8 mouse cellular contexts compared by ENCODE assay signal in the genomic region with DNA sequence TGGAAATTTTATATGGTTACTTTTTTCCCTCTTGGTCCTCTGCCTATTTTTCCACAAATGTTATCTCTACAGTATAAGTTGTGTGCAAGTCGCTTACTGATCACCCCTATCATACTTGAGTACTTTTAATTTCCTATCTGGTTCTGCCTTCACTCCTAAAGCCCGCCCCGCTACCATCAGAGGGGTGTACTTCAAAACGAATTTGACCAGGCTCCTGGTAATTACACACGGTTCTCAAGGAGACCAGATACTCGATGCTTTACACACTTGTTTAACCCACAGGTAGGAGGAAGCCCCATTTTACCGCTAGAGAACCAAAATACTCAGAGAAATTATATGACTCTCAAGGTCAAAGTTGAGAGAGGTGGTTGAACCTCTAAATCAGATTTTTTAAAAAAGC. TPM values are rescaled to one million over a fixed set of nuclear protein-coding genes. Genes with fewer than 3 reads are reported as not detected.
DNase-seq lines count a peak whose midpoint lies in the region; ATAC-seq and TF ChIP-seq lines count a peak whose summit lies in the region.

No protein-coding gene starts in this region.

- TF ChIP-seq CTCF in midbrain, postnatal 0 days (IDR thresholded peaks at IDR 0.05) = no peak

- H3K27ac ChIP-seq in kidney, embryonic 15.5 days = peak overlapping the region; percentile 74; the same call in 1 of the 2 replicates
- H3K27ac ChIP-seq in embryonic facial prominence, embryonic 11.5 days (replicated peaks; ENCODE audit: low read depth, low read length) = no peak overlapping the region
- H3K27ac ChIP-seq in intestine, embryonic 16.5 days (ENCODE audit: low read length) = peak overlapping the region; percentile 26; the same call in 1 of the 2 replicates
- H3K27ac ChIP-seq in midbrain, postnatal 0 days (ENCODE audit: low read depth, low read length) = no peak overlapping the region

- peaks cover 22% of the 10 kb centered on the region for H3K4me1 ChIP-seq in kidney, embryonic 15.5 days
- no peaks in the 10 kb centered on the region for H3K4me1 ChIP-seq in embryonic facial prominence, embryonic 11.5 days (ENCODE audit: control insufficient read depth, insufficient read depth, low read length)
- H3K4me1 ChIP-seq in intestine, embryonic 16.5 days (ENCODE audit: control insufficient read depth, insufficient read depth, low read length) = peaks cover 3% of the 10 kb centered on the region; the same call in 1 of the 2 replicates
- H3K4me1 ChIP-seq in midbrain, postnatal 0 days (ENCODE audit: insufficient read depth, low read length) = no peaks in the 10 kb centered on the region

- ATAC-seq in kidney, embryonic 15.5 days (replicated peaks; ENCODE audit: low FRiP score) = peak; percentile 13; the same call in 1 of the 2 replicates
- peak; percentile 55 for ATAC-seq in embryonic facial prominence, embryonic 11.5 days (replicated peaks; ENCODE audit: insufficient number of reproducible peaks, low FRiP score, low TSS enrichment, low read depth)
- peak; percentile 54 for ATAC-seq in intestine, embryonic 16.5 days
- peak; percentile 58 for ATAC-seq in midbrain, postnatal 0 days (ENCODE audit: low FRiP score)

- DNase-seq in kidney, postnatal 25 days = no peak
- DNase-seq in embryonic facial prominence, embryonic 11.5 days (ENCODE audit: low spot score) = no peak
- DNase-seq in midbrain, postnatal 0 days (ENCODE audit: low spot score) = no peak
- DNase-seq in gastrocnemius, adult 8-10 months (ENCODE audit: low spot score in 2 of 2) = no peak
- no peak for DNase-seq in adipocyte (ENCODE audit: low spot score)
- no peak for DNase-seq in cerebellum, adult 9-11 months

- peaks cover 10% of the 10 kb centered on the region for H3K36me3 ChIP-seq in kidney, embryonic 15.5 days
- no peaks in the 10 kb centered on the region; the same call in 1 of the 2 replicates for H3K36me3 ChIP-seq in embryonic facial prominence, embryonic 11.5 days (replicated peaks; ENCODE audit: control insufficient read depth, insufficient read depth, low read depth, low read length)
- H3K36me3 ChIP-seq in intestine, embryonic 16.5 days (ENCODE audit: control insufficient read depth, insufficient read depth, low read length) = peaks cover 2% of the 10 kb centered on the region; the same call in 1 of the 2 replicates
- peaks cover 5% of the 10 kb centered on the region; the same call in 1 of the 2 replicates for H3K36me3 ChIP-seq in midbrain, postnatal 0 days (ENCODE audit: insufficient read depth, low read length)

- H3K9me3 ChIP-seq in kidney, embryonic 15.5 days (replicated peaks) = no peaks in the 10 kb centered on the region
- H3K9me3 ChIP-seq in embryonic facial prominence, embryonic 11.5 days (replicated peaks; ENCODE audit: control insufficient read depth, low read length) = no peaks in the 10 kb centered on the region
- no peaks in the 10 kb centered on the region for H3K9me3 ChIP-seq in intestine, embryonic 16.5 days (ENCODE audit: control insufficient read depth, low read length)
- H3K9me3 ChIP-seq in midbrain, postnatal 0 days (ENCODE audit: low read length) = no peaks in the 10 kb centered on the region

- peak overlapping the region; percentile 70 for H3K9ac ChIP-seq in kidney, embryonic 15.5 days
- H3K9ac ChIP-seq in embryonic facial prominence, embryonic 11.5 days (replicated peaks; ENCODE audit: low read length) = peak overlapping the region; percentile 65
- peak overlapping the region; percentile 76 for H3K9ac ChIP-seq in intestine, embryonic 16.5 days (ENCODE audit: low read depth, low read length)
- H3K9ac ChIP-seq in midbrain, postnatal 0 days (replicated peaks; ENCODE audit: low read length, poor library complexity, severe bottlenecking) = peak overlapping the region; percentile 61

- 0 out of 2 replicates have a peak, but pooled peaks cover 3% of the 10 kb centered on the region for H3K27me3 ChIP-seq in kidney, embryonic 15.5 days
- H3K27me3 ChIP-seq in embryonic facial prominence, embryonic 11.5 days (ENCODE audit: control insufficient read depth, insufficient read depth, low read length) = no peaks in the 10 kb centered on the region
- no peaks in the 10 kb centered on the region for H3K27me3 ChIP-seq in intestine, embryonic 16.5 days (replicated peaks; ENCODE audit: control insufficient read depth, insufficient read depth, low read length)
- no peaks in the 10 kb centered on the region; the same call in 1 of the 2 replicates for H3K27me3 ChIP-seq in midbrain, postnatal 0 days (ENCODE audit: insufficient read depth, low read length)

- H3K4me2 ChIP-seq in kidney, embryonic 15.5 days = peak overlapping the region; percentile 67
- H3K4me2 ChIP-seq in embryonic facial prominence, embryonic 11.5 days (ENCODE audit: low read depth, low read length) = peak overlapping the region; percentile 68
- H3K4me2 ChIP-seq in intestine, embryonic 16.5 days (ENCODE audit: low read depth, low read length) = peak overlapping the region; percentile 74
- H3K4me2 ChIP-seq in midbrain, postnatal 0 days (ENCODE audit: low read depth, low read length, poor library complexity, severe bottlenecking) = peak overlapping the region; percentile 69

- H3K4me3 ChIP-seq in kidney, embryonic 15.5 days (replicated peaks) = peak overlapping the region; percentile 85
- H3K4me3 ChIP-seq in embryonic facial prominence, embryonic 11.5 days (ENCODE audit: low read depth, low read length) = peak overlapping the region; percentile 64
- H3K4me3 ChIP-seq in intestine, embryonic 16.5 days (ENCODE audit: low read length) = peak overlapping the region; percentile 72
- peak overlapping the region; percentile 68 for H3K4me3 ChIP-seq in midbrain, postnatal 0 days (ENCODE audit: low read depth, low read length)

- WGBS in kidney, embryonic 15.5 days = 2% methylated on average over 7 of the region's 7 CpGs
- 2% methylated on average over 7 of the region's 7 CpGs for WGBS in embryonic facial prominence, embryonic 11.5 days
- 1% methylated on average over 7 of the region's 7 CpGs for WGBS in intestine, embryonic 16.5 days
- WGBS in midbrain, postnatal 0 days = 3% methylated on average over 7 of the region's 7 CpGs

RNA-seq across cellular contexts. Expression of gene Mrpl35, which starts 3.7 kb away (rescaled TPM):
- polyA plus RNA-seq in kidney, embryonic 15.5 days (2015; fragmentation: Nextera tagmentation; extraction: Ambion mirVana) = 63.0 and 72.5 TPM in 2 replicates
- polyA plus RNA-seq in embryonic facial prominence, embryonic 11.5 days (2014; fragmentation: Nextera tagmentation; extraction: Ambion mirVana) = 68.1 and 73.0 TPM in 2 replicates
- 66.5 and 77.4 TPM in 2 replicates for polyA plus RNA-seq in intestine, embryonic 16.5 days (2015; fragmentation: Nextera tagmentation; extraction: Ambion mirVana)
- total RNA-seq in midbrain, postnatal 0 days (2014; rRNA removed) = 6.8 and 9.5 TPM in 2 replicates
- polyA plus RNA-seq in midbrain, postnatal 0 days (2015; fragmentation: Nextera tagmentation; extraction: Ambion mirVana) = 45.6 and 46.2 TPM in 2 replicates
- total RNA-seq in gastrocnemius, adult 8-10 months (2022) = 10 to 100 TPM; 33.5 to 42.3 (median 36.9) TPM

RNA-seq across cellular contexts. Expression of gene Immt, which starts 8.0 kb away (rescaled TPM):
- 217 and 222 TPM in 2 replicates for polyA plus RNA-seq in kidney, embryonic 15.5 days (2015; fragmentation: Nextera tagmentation; extraction: Ambion mirVana)
- 189 and 192 TPM in 2 replicates for polyA plus RNA-seq in embryonic facial prominence, embryonic 11.5 days (2014; fragmentation: Nextera tagmentation; extraction: Ambion mirVana)
- polyA plus RNA-seq in intestine, embryonic 16.5 days (2015; fragmentation: Nextera tagmentation; extraction: Ambion mirVana) = 268 TPM in 2 replicates
- total RNA-seq in midbrain, postnatal 0 days (2014; rRNA removed) = 100 and 107 TPM in 2 replicates
- 145 and 155 TPM in 2 replicates for polyA plus RNA-seq in midbrain, postnatal 0 days (2015; fragmentation: Nextera tagmentation; extraction: Ambion mirVana)
- 100 to 1,000 TPM; 260 to 279 (median 270) TPM for total RNA-seq in gastrocnemius, adult 8-10 months (2022)

Comparison
In these comparisons a context has a peak if more than half of its experiments do, and no peak if none do; other contexts are left out.
1. H3K27ac ChIP-seq: peak in kidney, embryonic 15.5 days (single experiment) and intestine, embryonic 16.5 days (single experiment); none in embryonic facial prominence, embryonic 11.5 days (single experiment) and midbrain, postnatal 0 days (single experiment).
2. Peak in every context shown above with its lines, with median percentiles within 50 percentile points of each other: ATAC-seq, H3K4me2 ChIP-seq, H3K4me3 ChIP-seq and H3K9ac ChIP-seq.